Mouse (Mus musculus): ENCODE data around the gene Tnfsf15. TPM values are rescaled to one million over a fixed set of nuclear protein-coding genes. Genes with fewer than 3 reads are reported as not detected.

Gene Tnfsf15
- total and polyA plus RNA-seq, 2 experiments = 0.28 TPM; not detected in 1

DNA sequence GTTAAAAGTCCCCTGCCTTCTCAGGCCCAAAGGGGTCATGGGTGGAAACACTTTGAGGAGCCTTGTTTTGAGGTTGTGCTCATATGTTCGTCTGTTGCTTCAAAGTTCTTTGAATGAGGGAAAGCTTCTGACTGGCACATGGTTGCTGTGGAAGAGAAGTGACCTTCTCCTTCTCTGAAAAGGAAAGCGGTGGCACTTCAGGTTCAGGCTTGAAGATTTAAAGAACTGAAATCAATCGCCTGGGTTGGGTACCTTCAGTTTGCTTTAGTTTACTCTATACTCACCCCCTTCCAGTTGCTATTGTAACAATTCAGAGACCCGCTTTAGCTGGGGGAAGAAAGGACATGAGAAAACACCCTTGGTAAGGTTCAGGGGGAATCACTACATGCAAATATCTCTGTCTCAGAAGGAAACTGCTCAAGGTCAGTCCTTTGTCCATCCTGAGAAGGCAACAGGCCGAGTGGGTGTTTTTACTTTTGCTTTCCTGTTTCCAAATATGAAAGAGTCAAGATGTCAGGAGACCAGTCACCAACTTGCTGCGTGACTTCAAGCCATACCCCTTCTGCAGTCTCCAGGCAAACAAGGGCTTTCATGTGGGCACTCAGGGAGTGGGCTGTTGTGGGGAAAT is 12.7 kb upstream of the Tnfsf15 start:
- H3K36me3 ChIP-seq (ENCODE audit: control insufficient read depth, insufficient read depth, low read length) = no peaks in the 10 kb centered on the region
- no peak overlapping the region for H3K27ac ChIP-seq (replicated peaks; ENCODE audit: insufficient read depth, low read depth, low read length)
- H3K4me1 ChIP-seq (ENCODE audit: control insufficient read depth, insufficient read depth, low read length) = no peaks in the 10 kb centered on the region
- 74% methylated on average over 6 of the region's 6 CpGs for WGBS
- no peaks in the 10 kb centered on the region for H3K79me2 ChIP-seq (ENCODE audit: control insufficient read depth, insufficient read depth, low read length)
- peaks cover 9% of the 10 kb centered on the region; the same call in 1 of the 2 replicates for H3K27me3 ChIP-seq (ENCODE audit: control insufficient read depth, insufficient read depth, low read length)
- TF ChIP-seq POLR2A (IDR thresholded peaks at IDR 0.05; ENCODE audit: extremely low read depth, insufficient read depth, low read length) (no peak), CTCF (IDR thresholded peaks at IDR 0.05; ENCODE audit: low read depth, low read length) (no peak)
- no peak overlapping the region for H3K9ac ChIP-seq (ENCODE audit: low read depth, low read length)
- no peak overlapping the region for H3K4me3 ChIP-seq (ENCODE audit: insufficient read depth, low read depth, low read length)
- no peak for DNase-seq (ENCODE audit: extremely low read depth, low read depth, low spot score)

DNA sequence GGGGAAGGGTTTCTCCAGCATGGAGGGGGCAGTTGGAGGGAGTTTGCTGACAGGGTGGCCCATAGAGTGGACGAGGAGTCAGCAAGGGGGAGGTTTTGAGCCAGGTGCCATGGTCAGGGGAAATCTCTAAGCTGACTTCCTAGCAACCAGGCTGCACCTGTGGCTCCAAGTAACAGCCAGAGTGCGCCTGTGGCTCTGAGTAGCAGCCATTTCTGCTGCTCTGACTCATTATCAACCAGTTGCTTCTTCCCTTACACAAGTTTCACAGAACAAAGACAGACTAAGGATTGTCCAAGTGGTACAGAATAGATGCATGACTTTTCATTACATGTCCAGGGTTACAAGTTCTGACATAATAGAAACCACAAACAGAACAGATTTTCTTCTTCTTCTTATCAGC is 11.2 kb upstream of the Tnfsf15 start:
- peaks cover 7% of the 10 kb centered on the region; the same call in 1 of the 2 replicates for H3K27me3 ChIP-seq (ENCODE audit: control insufficient read depth, insufficient read depth, low read length)
- no peaks in the 10 kb centered on the region for H3K36me3 ChIP-seq (ENCODE audit: control insufficient read depth, insufficient read depth, low read length)
- no peak overlapping the region for H3K4me3 ChIP-seq (ENCODE audit: insufficient read depth, low read depth, low read length)
- DNase-seq (ENCODE audit: extremely low read depth, low read depth, low spot score) = no peak
- no peaks in the 10 kb centered on the region for H3K4me1 ChIP-seq (ENCODE audit: control insufficient read depth, insufficient read depth, low read length)
- H3K27ac ChIP-seq (replicated peaks; ENCODE audit: insufficient read depth, low read depth, low read length) = no peak overlapping the region
- TF ChIP-seq CTCF (IDR thresholded peaks at IDR 0.05; ENCODE audit: low read depth, low read length) = no peak
- no peak for TF ChIP-seq POLR2A (IDR thresholded peaks at IDR 0.05; ENCODE audit: extremely low read depth, insufficient read depth, low read length)
- no peak overlapping the region for H3K9ac ChIP-seq (ENCODE audit: low read depth, low read length)
- 70% methylated on average over 2 of the region's 2 CpGs for WGBS
- H3K79me2 ChIP-seq (ENCODE audit: control insufficient read depth, insufficient read depth, low read length) = no peaks in the 10 kb centered on the region

DNA sequence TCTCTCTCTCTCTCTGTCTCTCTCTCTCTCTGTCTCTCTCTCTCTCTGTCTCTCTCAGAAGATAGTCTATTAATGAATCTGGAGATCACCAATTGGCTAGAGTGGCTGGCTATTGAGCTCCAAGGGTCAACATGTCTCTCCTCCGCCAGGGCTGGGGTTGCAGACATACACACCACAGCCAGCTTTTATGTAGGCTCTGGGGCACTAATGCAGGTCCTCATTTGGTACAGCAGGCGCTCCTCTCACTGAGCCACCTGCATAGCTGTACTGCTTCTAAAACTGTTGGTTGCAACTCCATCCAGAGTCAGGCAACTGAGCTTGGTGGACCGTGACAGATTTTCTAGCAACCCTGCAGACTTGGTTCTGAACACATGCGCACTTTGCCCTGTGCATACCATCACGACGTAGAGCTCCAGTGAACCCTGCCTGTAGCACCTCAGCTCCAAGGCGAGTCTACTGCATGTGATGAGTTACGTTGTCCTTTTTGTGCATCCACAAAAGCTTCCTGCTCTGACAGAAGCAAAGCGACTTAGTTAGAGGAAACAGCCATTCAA is 9.6 kb upstream of the Tnfsf15 start:
- no peaks in the 10 kb centered on the region for H3K4me1 ChIP-seq (ENCODE audit: control insufficient read depth, insufficient read depth, low read length)
- no peak overlapping the region for H3K4me3 ChIP-seq (ENCODE audit: insufficient read depth, low read depth, low read length)
- H3K36me3 ChIP-seq (ENCODE audit: control insufficient read depth, insufficient read depth, low read length) = no peaks in the 10 kb centered on the region
- 68% methylated on average over 9 of the region's 9 CpGs for WGBS
- H3K27me3 ChIP-seq (ENCODE audit: control insufficient read depth, insufficient read depth, low read length) = peaks cover 7% of the 10 kb centered on the region; the same call in 1 of the 2 replicates
- no peak overlapping the region for H3K9ac ChIP-seq (ENCODE audit: low read depth, low read length)
- DNase-seq (ENCODE audit: extremely low read depth, low read depth, low spot score) = no peak
- no peaks in the 10 kb centered on the region for H3K79me2 ChIP-seq (ENCODE audit: control insufficient read depth, insufficient read depth, low read length)
- no peak overlapping the region for H3K27ac ChIP-seq (replicated peaks; ENCODE audit: insufficient read depth, low read depth, low read length)
- TF ChIP-seq CTCF (IDR thresholded peaks at IDR 0.05; ENCODE audit: low read depth, low read length) = no peak

DNA sequence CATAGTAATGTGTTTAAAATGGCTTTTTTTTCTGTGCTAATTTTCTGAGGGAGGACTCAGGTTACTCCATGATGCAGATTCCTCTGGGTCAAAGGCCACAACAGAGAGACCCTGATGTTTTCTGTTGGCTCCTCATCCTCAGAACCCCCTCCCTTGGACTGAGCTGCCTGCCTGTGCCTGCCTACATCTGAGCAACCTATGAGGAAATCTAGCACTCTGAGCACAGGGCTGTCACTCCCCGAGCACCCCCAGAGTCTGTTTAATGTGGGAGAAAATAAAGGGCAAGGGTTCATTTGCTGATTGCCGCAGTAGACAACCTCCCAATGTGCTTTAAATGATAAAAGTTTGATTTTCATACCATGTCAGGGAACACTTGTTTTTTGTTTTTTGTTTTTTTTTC is 8.9 kb upstream of the Tnfsf15 start:
- H3K79me2 ChIP-seq (ENCODE audit: control insufficient read depth, insufficient read depth, low read length) = no peaks in the 10 kb centered on the region
- 37% methylated on average over 2 of the region's 2 CpGs for WGBS
- H3K4me3 ChIP-seq (ENCODE audit: insufficient read depth, low read depth, low read length) = no peak overlapping the region
- TF ChIP-seq CTCF (IDR thresholded peaks at IDR 0.05; ENCODE audit: low read depth, low read length) = no peak
- TF ChIP-seq POLR2A (IDR thresholded peaks at IDR 0.05; ENCODE audit: extremely low read depth, insufficient read depth, low read length) = no peak
- H3K4me1 ChIP-seq (ENCODE audit: control insufficient read depth, insufficient read depth, low read length) = no peaks in the 10 kb centered on the region
- no peaks in the 10 kb centered on the region for H3K36me3 ChIP-seq (ENCODE audit: control insufficient read depth, insufficient read depth, low read length)
- H3K27me3 ChIP-seq (ENCODE audit: control insufficient read depth, insufficient read depth, low read length) = 0 out of 2 replicates have a peak, but pooled peaks cover 3% of the 10 kb centered on the region
- no peak overlapping the region for H3K9ac ChIP-seq (ENCODE audit: low read depth, low read length)
- DNase-seq (ENCODE audit: extremely low read depth, low read depth, low spot score) = no peak
- H3K27ac ChIP-seq (replicated peaks; ENCODE audit: insufficient read depth, low read depth, low read length) = no peak overlapping the region

DNA sequence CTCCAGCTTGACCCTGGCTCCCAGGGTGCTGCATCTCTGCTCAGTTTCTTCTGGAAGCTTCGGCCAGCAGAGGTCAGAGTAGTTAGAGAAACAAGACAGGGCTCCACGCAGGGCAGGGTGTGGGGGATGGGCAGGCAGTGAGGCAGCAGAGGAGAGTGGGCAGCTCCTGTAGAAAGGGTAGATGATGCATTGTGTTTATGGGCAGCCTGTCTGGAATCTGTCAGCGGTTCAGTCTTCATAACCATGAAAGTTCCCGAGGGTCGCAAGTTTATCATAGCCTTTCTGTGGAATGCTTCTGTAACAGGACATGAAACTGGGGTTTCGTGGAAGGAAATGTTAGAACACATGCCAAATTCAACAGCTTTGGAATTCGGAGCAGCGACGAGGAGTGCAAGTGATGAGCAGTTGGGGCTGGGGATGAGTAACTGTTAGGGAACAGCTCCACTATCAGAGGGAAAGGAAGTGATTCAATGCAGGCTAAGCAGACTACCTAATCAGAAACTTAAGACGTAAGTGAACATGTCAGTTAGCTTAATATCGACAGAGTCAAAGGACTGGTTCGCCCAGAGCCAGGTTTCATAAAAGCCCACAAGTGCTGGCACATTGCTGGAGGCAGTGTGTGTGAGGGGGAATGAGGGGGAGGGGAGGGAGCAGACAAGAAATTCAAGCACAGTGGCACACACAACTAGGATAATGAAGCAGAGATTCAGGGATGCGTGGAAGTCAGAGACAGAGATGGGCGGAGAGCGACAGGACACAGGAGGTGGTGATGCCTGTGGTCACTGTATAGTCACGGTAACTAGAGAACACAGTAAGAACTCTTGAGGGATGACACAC is 8.0 kb upstream of the Tnfsf15 start:
- no peaks in the 10 kb centered on the region for H3K36me3 ChIP-seq (ENCODE audit: control insufficient read depth, insufficient read depth, low read length)
- WGBS = 62% methylated on average over 16 of the region's 16 CpGs
- H3K27ac ChIP-seq (replicated peaks; ENCODE audit: insufficient read depth, low read depth, low read length) = no peak overlapping the region
- DNase-seq (ENCODE audit: extremely low read depth, low read depth, low spot score) = peak; percentile 28
- H3K9ac ChIP-seq (ENCODE audit: low read depth, low read length) = no peak overlapping the region
- H3K4me1 ChIP-seq (ENCODE audit: control insufficient read depth, insufficient read depth, low read length) = no peaks in the 10 kb centered on the region
- no peak overlapping the region for H3K4me3 ChIP-seq (ENCODE audit: insufficient read depth, low read depth, low read length)
- H3K79me2 ChIP-seq (ENCODE audit: control insufficient read depth, insufficient read depth, low read length) = no peaks in the 10 kb centered on the region
- H3K27me3 ChIP-seq (ENCODE audit: control insufficient read depth, insufficient read depth, low read length) = no peaks in the 10 kb centered on the region
- TF ChIP-seq POLR2A (IDR thresholded peaks at IDR 0.05; ENCODE audit: extremely low read depth, insufficient read depth, low read length) (no peak), CTCF (IDR thresholded peaks at IDR 0.05; ENCODE audit: low read depth, low read length) (peak; percentile 44)
